Mouse (Mus musculus): ENCODE data around the gene Stab2.

DNA sequence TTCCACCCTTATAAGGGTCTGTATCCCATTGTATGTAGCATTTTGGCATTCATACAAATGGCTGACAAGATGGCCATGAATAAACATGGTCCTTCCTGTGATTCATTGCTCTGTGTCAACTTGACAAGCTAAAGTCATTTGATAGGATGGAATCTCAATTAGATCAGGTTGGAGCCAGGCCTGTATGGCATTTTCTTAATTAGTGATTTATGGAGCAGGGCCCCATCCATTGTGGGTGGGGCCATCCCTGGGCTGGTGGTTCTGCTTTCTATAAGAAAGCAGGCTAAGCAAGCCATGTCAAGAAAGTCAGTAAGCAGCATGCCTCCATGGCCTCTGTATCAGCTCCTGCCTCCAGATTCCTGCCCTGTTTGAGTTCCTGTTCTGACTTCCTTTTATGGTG is 92.2 kb downstream of the Stab2 start:
- TF ChIP-seq CTCF (conservative IDR thresholded peaks at IDR 0.05; ENCODE audit: low read length) (no peak), POU5F1 (IDR thresholded peaks at IDR 0.05; ENCODE audit: borderline replicate concordance, low read length) (no peak), NANOG (IDR thresholded peaks at IDR 0.05; ENCODE audit: borderline replicate concordance, low read length) (no peak)
